Mouse (Mus musculus) midbrain, postnatal 0 days (tissue): ENCODE measurements around the gene Slc16a14. TPM values are rescaled to one million over a fixed set of nuclear protein-coding genes. Genes with fewer than 3 reads are reported as not detected.

Source experiments
- ATAC-seq: fragments of 200-750 bp; cut with Nextera tagmentation; 2 replicates; pipeline ENCODE4 v1.8.0; 2017; ENCODE audit warnings: moderate number of reproducible peaks, mild to moderate bottlenecking, moderate TSS enrichment, moderate library complexity; ENCODE audit not compliant: low FRiP score
- DNase-seq: peaks from one replicate; pipeline ENCODE4 v3.0.0-alpha.2; 2015; ENCODE audit warnings: low spot score
- H3K27ac ChIP-seq: fragments of 300-500 bp; sonication (generic); 2 replicates; pipeline ENCODE4 v1.5.1; 2014; ENCODE audit warnings: low read depth, mild to moderate bottlenecking, low read length, mixed read lengths
- H3K27me3 ChIP-seq: fragments of 300-500 bp; sonication (generic); 2 replicates; pipeline ENCODE4 v1.6.1; 2014; ENCODE audit warnings: low read length, control low read depth, mixed read lengths; ENCODE audit not compliant: insufficient read depth
- H3K36me3 ChIP-seq: fragments of 300-500 bp; sonication (generic); 2 replicates; pipeline ENCODE4 v1.6.1; 2014; ENCODE audit warnings: low read length, control low read depth, mixed read lengths; ENCODE audit not compliant: insufficient read depth
- H3K4me1 ChIP-seq: fragments of 300-500 bp; sonication (generic); 2 replicates; pipeline ENCODE4 v1.6.1; 2014; ENCODE audit warnings: mild to moderate bottlenecking, control low read depth, antibody characterized with exemption, low read length, mixed read lengths; ENCODE audit not compliant: insufficient read depth
- H3K4me2 ChIP-seq: fragments of 300-500 bp; sonication (generic); 2 replicates; pipeline ENCODE4 v1.6.1; 2014; ENCODE audit warnings: low read depth, mild to moderate bottlenecking, low read length, mixed read lengths; ENCODE audit not compliant: poor library complexity, severe bottlenecking
- H3K4me3 ChIP-seq: fragments of 300-500 bp; sonication (generic); 2 replicates; pipeline ENCODE4 v1.5.1; 2014; ENCODE audit warnings: low read depth, mild to moderate bottlenecking, low read length, moderate library complexity
- H3K9ac ChIP-seq: fragments of 300-500 bp; sonication (generic); replicated peaks from 2 replicates; pipeline ENCODE4 v1.6.1; 2014; ENCODE audit warnings: mild to moderate bottlenecking, low read length, moderate library complexity, mixed read lengths; ENCODE audit not compliant: poor library complexity, severe bottlenecking
- H3K9me3 ChIP-seq: fragments of 300-500 bp; sonication (generic); 2 replicates; pipeline ENCODE4 v1.6.1; 2016; ENCODE audit warnings: low read length, control low read depth
- CTCF ChIP-seq: IDR thresholded peaks from 2 replicates; pipeline ENCODE4 v1.5.1; 2016; ENCODE audit warnings: antibody characterized with exemption, mild to moderate bottlenecking
- WGBS: fragments of 180-500 bp; shearing (Covaris S2); extraction: QIAGEN DNeasy Blood & Tissue Kit; methylation state at CpG from one replicate; pipeline ENCODE4 v1.1.7; 2014; 5-methylcytosine and 5-hydroxymethylcytosine counted together
- polyA plus RNA-seq: library from polyadenylated mRNA; unstranded; fragments of >200 nt; fragmentation: Nextera tagmentation; extraction: Ambion mirVana; gene quantifications from 2 replicates; pipeline ENCODE4 v1.2.1, GENCODE M21; 2015
- total RNA-seq: library from RNA; depleted of rRNA; stranded (reverse); fragments of >200 nt; gene quantifications from 2 replicates; pipeline ENCODE4 v1.2.3, GENCODE M21; 2014

The Slc16a14 gene
- total and polyA plus RNA-seq, 2 experiments from 2014 or later = 17.5 to 19.7 TPM

GRCm38 (mm10) chr1:84947390-84947789 lies 12.5 kb upstream of the Slc16a14 start:
- 70% methylated on average over 2 of the region's 2 CpGs for WGBS
- no peak overlapping the region for H3K4me2 ChIP-seq
- H3K4me1 ChIP-seq = no peaks in the 10 kb centered on the region
- no peaks in the 10 kb centered on the region for H3K36me3 ChIP-seq
- H3K27ac ChIP-seq = no peak overlapping the region
- H3K27me3 ChIP-seq = no peaks in the 10 kb centered on the region
- H3K4me3 ChIP-seq = no peak overlapping the region
- no peaks in the 10 kb centered on the region for H3K9me3 ChIP-seq
- no peak overlapping the region for H3K9ac ChIP-seq
- ATAC-seq = no peak
- TF ChIP-seq CTCF = no peak
- DNase-seq = no peak

DNA sequence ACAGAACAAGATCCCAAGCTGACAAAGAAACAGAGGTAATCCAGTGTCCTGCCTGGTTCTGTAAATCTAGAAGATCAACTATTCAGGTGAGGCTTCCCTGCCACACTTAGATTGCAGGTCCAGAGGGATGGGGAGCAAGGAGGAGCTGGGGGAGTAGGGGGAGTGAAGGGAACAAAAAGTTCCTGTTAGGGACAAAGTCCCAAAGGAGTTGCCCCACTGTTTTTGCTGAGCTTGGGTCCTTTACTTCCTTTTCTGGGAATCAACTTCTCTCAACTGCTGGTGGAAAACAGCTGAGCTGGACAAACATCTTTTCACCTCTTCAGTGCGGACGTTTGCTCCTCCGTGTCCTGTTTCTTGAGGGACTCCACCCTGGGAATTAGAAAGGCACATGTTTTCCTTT lies 11.0 kb upstream of the Slc16a14 start:
- TF ChIP-seq CTCF = no peak
- no peaks in the 10 kb centered on the region for H3K4me1 ChIP-seq
- no peaks in the 10 kb centered on the region for H3K36me3 ChIP-seq

GRCm38 (mm10) chr1:84943549-84943948 lies 8.6 kb upstream of the Slc16a14 start:
- Histone ChIP-seq H3K9me3 (no peaks in the 10 kb centered on the region), H3K36me3 (no peaks in the 10 kb centered on the region), H3K27me3 (no peaks in the 10 kb centered on the region), H3K4me3 (no peak overlapping the region), H3K27ac (no peak overlapping the region), H3K9ac (no peak overlapping the region), H3K4me2 (no peak overlapping the region), H3K4me1 (no peaks in the 10 kb centered on the region)
- TF ChIP-seq CTCF = no peak
- DNase-seq (no peak), ATAC-seq (no peak)
- over 99% methylated on average over 4 of the region's 4 CpGs for WGBS

More for the DNA sequence above, 11.0 kb upstream of the Slc16a14 start:
- Histone ChIP-seq H3K27ac (no peak overlapping the region), H3K9ac (no peak overlapping the region), H3K4me2 (no peak overlapping the region), H3K27me3 (no peaks in the 10 kb centered on the region), H3K4me3 (no peak overlapping the region), H3K9me3 (no peaks in the 10 kb centered on the region)
- WGBS = 86% methylated on average over 3 of the region's 3 CpGs
- no peak for DNase-seq
- no peak for ATAC-seq

DNA sequence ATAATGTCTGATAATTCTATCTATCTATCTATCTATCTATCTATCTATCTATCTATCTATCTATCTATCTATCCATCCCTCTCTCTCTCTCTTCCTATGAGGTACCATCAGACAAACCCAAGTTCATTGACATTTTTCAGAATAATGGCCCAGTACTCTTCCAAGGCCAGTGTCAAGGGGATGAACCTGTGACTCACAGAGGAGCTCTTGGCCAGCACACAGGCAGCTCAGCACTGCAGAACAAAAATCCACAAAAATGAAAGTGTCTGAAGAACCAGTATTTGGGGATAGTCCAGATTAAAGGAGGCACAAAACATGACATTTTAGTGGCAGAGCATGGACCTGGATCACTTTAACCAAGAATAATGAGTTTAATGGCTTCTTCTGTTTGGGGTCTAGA lies 7.7 kb upstream of the Slc16a14 start:
- H3K9ac ChIP-seq = no peak overlapping the region
- no peak overlapping the region for H3K4me3 ChIP-seq
- no peak overlapping the region for H3K27ac ChIP-seq
- ATAC-seq (no peak), DNase-seq (no peak)
- no peaks in the 10 kb centered on the region for H3K9me3 ChIP-seq
- H3K4me1 ChIP-seq = no peaks in the 10 kb centered on the region
- H3K36me3 ChIP-seq = no peaks in the 10 kb centered on the region
- TF ChIP-seq CTCF = no peak
- no peaks in the 10 kb centered on the region for H3K27me3 ChIP-seq
- H3K4me2 ChIP-seq = no peak overlapping the region

- WGBS = 87% methylated on average over 2 of the region's 2 CpGs
- Histone ChIP-seq H3K27ac (no peak overlapping the region), H3K4me1 (no peaks in the 10 kb centered on the region), H3K9ac (no peak overlapping the region), H3K4me3 (no peak overlapping the region), H3K4me2 (no peak overlapping the region), H3K9me3 (no peaks in the 10 kb centered on the region), H3K27me3 (no peaks in the 10 kb centered on the region), H3K36me3 (no peaks in the 10 kb centered on the region)
- TF ChIP-seq CTCF = no peak
- no peak for DNase-seq
- ATAC-seq = no peak
Measured at GRCm38 (mm10) chr1:84940322-84940721, 5.4 kb upstream of the Slc16a14 start.

GRCm38 (mm10) chr1:84939466-84939865 lies 4.5 kb upstream of the Slc16a14 start:
- Histone ChIP-seq H3K9me3 (no peaks in the 10 kb centered on the region), H3K4me2 (no peak overlapping the region), H3K27ac (no peak overlapping the region), H3K9ac (no peak overlapping the region), H3K27me3 (no peaks in the 10 kb centered on the region), H3K4me3 (no peak overlapping the region), H3K4me1 (no peaks in the 10 kb centered on the region), H3K36me3 (no peaks in the 10 kb centered on the region)
- ATAC-seq = no peak
- TF ChIP-seq CTCF = no peak
- DNase-seq = no peak
- 86% methylated on average over 4 of the region's 4 CpGs for WGBS
